Mouse (Mus musculus) brain, adult 2 months (tissue): ENCODE measurements around the gene Rdh16f2.
A peak's percentile ranks its signal among the peaks of the same experiment; 100 is the strongest.
"Not testable (repeated sequence)": the region's sequence is repeated elsewhere in the genome, so short reads cannot be mapped to it uniquely, and the experiment has no call there.

Source experiments
- DNase-seq: peaks from one replicate; pipeline ENCODE4 v3.0.0; 2011; ENCODE audit warnings: low read depth, low spot score

The Rdh16f2 gene

GRCm38 (mm10) chr10:127891481-127891880 is 25.2 kb downstream of the Rdh16f2 start:
- DNase-seq = no peak

GRCm38 (mm10) chr10:127893163-127894022 is 27.1 kb downstream of the Rdh16f2 start:
- DNase-seq = not testable (repeated sequence)

- DNase-seq = no peak
Measured at GRCm38 (mm10) chr10:127896705-127897104, 30.4 kb downstream of the Rdh16f2 start.

GRCm38 (mm10) chr10:127897506-127897905 is 31.2 kb downstream of the Rdh16f2 start:
- DNase-seq = no peak

GRCm38 (mm10) chr10:127898218-127898617 is 31.9 kb downstream of the Rdh16f2 start, which contains the start of gene Sdr9c7:
Sdr9c7 (plus strand) TSS chr10:127898518.
- no peak for DNase-seq

GRCm38 (mm10) chr10:127899783-127900182 is 33.5 kb downstream of the Rdh16f2 start:
- no peak for DNase-seq

- no peak for DNase-seq
Measured at GRCm38 (mm10) chr10:127901751-127902150, 35.5 kb downstream of the Rdh16f2 start.

- peak; percentile 40 for DNase-seq
Measured at GRCm38 (mm10) chr10:127903116-127903515, 36.8 kb downstream of the Rdh16f2 start.

- peak; percentile 62 for DNase-seq
Measured at GRCm38 (mm10) chr10:127904718-127905446, 38.6 kb downstream of the Rdh16f2 start.

GRCm38 (mm10) chr10:127906138-127906537 is 39.9 kb downstream of the Rdh16f2 start:
- no peak for DNase-seq

- peak; percentile 29 for DNase-seq
Measured at GRCm38 (mm10) chr10:127907386-127907951, 41.2 kb downstream of the Rdh16f2 start.

GRCm38 (mm10) chr10:127915578-127915977 is 49.3 kb downstream of the Rdh16f2 start:
- no peak for DNase-seq

GRCm38 (mm10) chr10:127917183-127917582 is 50.9 kb downstream of the Rdh16f2 start:
- peak; percentile 14 for DNase-seq

- no peak for DNase-seq
Measured at GRCm38 (mm10) chr10:127917651-127918050, 51.4 kb downstream of the Rdh16f2 start.

GRCm38 (mm10) chr10:127922241-127922640 is 56.0 kb downstream of the Rdh16f2 start:
- DNase-seq = no peak

- DNase-seq = no peak
Measured at GRCm38 (mm10) chr10:127923024-127923423, 56.8 kb downstream of the Rdh16f2 start.

GRCm38 (mm10) chr10:127924597-127925378 is 58.5 kb downstream of the Rdh16f2 start:
- DNase-seq = peak; percentile 66
